Mouse (Mus musculus): Measurements from ENCODE around the gene Rsph9. TPM values are rescaled to one million over a fixed set of nuclear protein-coding genes. Genes with fewer than 3 reads are reported as not detected.

Gene Rsph9
- total and polyA plus RNA-seq, 3 experiments, result 1.0 to 2.4 (median 1.4) TPM

DNA sequence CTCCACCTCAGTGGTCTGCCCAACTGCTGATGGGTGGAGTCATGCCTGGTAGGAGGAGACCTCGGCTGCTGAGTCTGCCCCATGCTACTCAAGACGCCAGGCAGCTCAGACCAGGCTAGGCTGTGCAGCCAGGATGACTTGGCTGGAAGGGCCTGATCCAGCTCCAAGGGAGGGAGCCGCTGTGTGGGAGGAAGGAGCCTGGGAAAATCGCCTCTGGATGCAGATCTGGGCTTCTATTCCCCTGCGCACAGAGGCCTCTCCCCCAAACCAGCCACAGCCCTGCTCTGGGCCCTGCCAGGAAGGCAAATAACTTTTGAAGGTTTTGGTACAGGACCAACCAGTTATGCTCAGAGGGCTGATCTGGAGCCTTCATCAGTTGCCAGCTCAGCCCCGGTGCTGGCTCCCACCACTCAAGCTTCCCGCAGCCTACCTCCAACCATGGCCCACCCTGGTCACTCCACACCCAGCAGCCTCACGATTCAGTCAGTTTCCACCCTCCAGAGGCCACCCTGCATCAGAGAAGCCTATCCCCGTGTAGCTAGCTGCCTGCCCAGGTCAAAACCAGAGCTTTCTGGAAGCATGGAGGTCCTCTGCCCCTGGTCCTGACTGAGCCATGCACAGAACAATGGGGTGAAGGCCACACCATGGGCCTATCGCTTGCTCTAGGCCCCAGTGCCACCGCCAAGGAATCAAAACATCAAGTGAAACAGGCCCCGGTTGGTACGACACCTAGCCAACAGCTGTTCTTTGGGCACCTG, 14.1 kb downstream of the Rsph9 start:
- H3K27ac ChIP-seq, result peak overlapping the region; percentile 49
- H3K4me3 ChIP-seq, result no peak overlapping the region
- H3K9ac ChIP-seq (ENCODE audit: low read depth, low read length), result no peak overlapping the region
- H3K4me1 ChIP-seq (ENCODE audit: control insufficient read depth, insufficient read depth, low read length), result peaks cover 3% of the 10 kb centered on the region; the same call in 1 of the 2 replicates
- peak; percentile 66 to 82 for DNase-seq
- intact Hi-C loops (cut with DNase I), result loop anchor here (5.0 to 10.0 kb wide), 2 partner anchors 173 to 285 kb away; no protein-coding TSS in a partner anchor
- no peaks in the 10 kb centered on the region for H3K36me3 ChIP-seq (ENCODE audit: control insufficient read depth, insufficient read depth, low read length)
- TF ChIP-seq CTCF (IDR thresholded peaks at IDR 0.05) (no peak), POLR2A (IDR thresholded peaks at IDR 0.05; ENCODE audit: insufficient read depth, low read depth, low read length) (no peak), EP300 (IDR thresholded peaks at IDR 0.05; ENCODE audit: insufficient read depth, low read depth, low read length) (no peak)
- H3K79me2 ChIP-seq (replicated peaks; ENCODE audit: control insufficient read depth, insufficient read depth, low read length), result no peaks in the 10 kb centered on the region
- no peaks in the 10 kb centered on the region for H3K27me3 ChIP-seq (ENCODE audit: control insufficient read depth, insufficient read depth, low read length)
- 62% methylated on average over 13 of the region's 13 CpGs for WGBS

DNA sequence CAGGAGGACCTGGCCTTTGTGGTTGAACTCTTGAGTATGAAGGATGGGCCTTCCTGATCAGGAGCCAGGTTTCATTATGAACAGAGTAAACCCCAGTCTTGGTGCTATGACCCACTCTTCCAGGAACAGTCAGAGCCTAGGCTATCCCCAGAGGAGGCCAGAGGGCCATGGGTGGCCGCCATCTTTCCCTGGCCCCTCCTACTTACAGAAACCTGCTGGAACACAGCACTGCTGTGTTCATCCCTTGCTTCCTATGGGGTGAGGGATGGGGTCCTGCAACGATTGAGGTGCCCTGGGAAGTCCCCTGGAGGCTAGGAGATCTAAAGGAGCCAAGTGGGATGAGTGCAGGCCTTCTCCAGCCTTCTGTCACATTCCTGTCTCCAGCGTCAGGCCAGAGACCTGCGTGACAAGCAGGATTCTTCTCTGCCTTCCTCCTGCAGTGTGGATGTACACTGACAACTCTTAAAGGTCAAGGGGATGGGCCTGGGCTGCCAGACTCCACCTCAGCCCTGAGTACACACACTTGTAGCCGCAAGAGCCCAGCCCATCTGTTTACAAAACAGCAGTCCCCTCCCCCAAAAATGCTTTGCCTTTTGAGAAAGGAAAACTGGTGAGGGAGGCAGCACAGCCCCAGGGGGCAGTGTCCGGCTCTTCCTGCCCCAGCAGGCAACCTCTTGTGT, 16.1 kb downstream of the Rsph9 start:
- peak in 1 of 2 experiments; percentile 18 for DNase-seq
- Histone ChIP-seq H3K9ac (ENCODE audit: low read depth, low read length) (no peak overlapping the region), H3K4me3 (no peak overlapping the region), H3K36me3 (ENCODE audit: control insufficient read depth, insufficient read depth, low read length) (no peaks in the 10 kb centered on the region), H3K79me2 (replicated peaks; ENCODE audit: control insufficient read depth, insufficient read depth, low read length) (no peaks in the 10 kb centered on the region), H3K27ac (no peak overlapping the region), H3K27me3 (ENCODE audit: control insufficient read depth, insufficient read depth, low read length) (no peaks in the 10 kb centered on the region), H3K4me1 (ENCODE audit: control insufficient read depth, insufficient read depth, low read length) (peaks cover 5% of the 10 kb centered on the region)
- WGBS, result 80% methylated on average over 6 of the region's 6 CpGs
- intact Hi-C loops (cut with DNase I), result no loop called here
- TF ChIP-seq POLR2A (IDR thresholded peaks at IDR 0.05; ENCODE audit: insufficient read depth, low read depth, low read length), result no peak
- no peak for TF ChIP-seq EP300 (IDR thresholded peaks at IDR 0.05; ENCODE audit: insufficient read depth, low read depth, low read length)
- TF ChIP-seq CTCF (IDR thresholded peaks at IDR 0.05), result no peak

DNA sequence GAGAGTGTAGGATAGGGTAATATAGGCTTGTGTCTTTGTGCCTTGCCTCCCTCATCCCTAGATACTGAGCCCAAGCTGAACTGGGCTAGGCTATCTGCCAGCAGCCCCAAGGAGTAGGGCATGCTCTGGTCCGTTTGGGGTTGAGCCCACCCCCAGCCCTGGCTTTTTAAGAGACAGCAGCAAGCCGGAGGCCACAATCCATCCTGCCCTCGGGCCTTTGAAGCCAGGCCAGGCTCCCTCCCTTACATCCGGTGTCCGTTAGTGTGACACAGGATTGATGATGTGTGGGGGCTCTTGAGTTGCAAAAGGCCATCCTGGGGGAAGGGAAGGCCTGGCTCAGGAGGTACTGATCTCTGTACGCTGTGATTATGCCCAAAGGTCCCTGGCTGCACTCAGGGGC, 17.4 kb downstream of the Rsph9 start:
- intact Hi-C loops (cut with DNase I), result no loop called here
- H3K27me3 ChIP-seq (ENCODE audit: control insufficient read depth, insufficient read depth, low read length), result no peaks in the 10 kb centered on the region
- WGBS, result 74% methylated on average over 6 of the region's 6 CpGs
- DNase-seq, result no peak
- H3K4me3 ChIP-seq, result no peak overlapping the region
- TF ChIP-seq CTCF (IDR thresholded peaks at IDR 0.05) (no peak), EP300 (IDR thresholded peaks at IDR 0.05; ENCODE audit: insufficient read depth, low read depth, low read length) (no peak), POLR2A (IDR thresholded peaks at IDR 0.05; ENCODE audit: insufficient read depth, low read depth, low read length) (no peak)
- H3K4me1 ChIP-seq (ENCODE audit: control insufficient read depth, insufficient read depth, low read length), result peaks cover 5% of the 10 kb centered on the region
- no peaks in the 10 kb centered on the region for H3K36me3 ChIP-seq (ENCODE audit: control insufficient read depth, insufficient read depth, low read length)
- no peaks in the 10 kb centered on the region for H3K79me2 ChIP-seq (replicated peaks; ENCODE audit: control insufficient read depth, insufficient read depth, low read length)
- H3K9ac ChIP-seq (ENCODE audit: low read depth, low read length), result no peak overlapping the region
- no peak overlapping the region; the same call in 1 of the 2 replicates for H3K27ac ChIP-seq

DNA sequence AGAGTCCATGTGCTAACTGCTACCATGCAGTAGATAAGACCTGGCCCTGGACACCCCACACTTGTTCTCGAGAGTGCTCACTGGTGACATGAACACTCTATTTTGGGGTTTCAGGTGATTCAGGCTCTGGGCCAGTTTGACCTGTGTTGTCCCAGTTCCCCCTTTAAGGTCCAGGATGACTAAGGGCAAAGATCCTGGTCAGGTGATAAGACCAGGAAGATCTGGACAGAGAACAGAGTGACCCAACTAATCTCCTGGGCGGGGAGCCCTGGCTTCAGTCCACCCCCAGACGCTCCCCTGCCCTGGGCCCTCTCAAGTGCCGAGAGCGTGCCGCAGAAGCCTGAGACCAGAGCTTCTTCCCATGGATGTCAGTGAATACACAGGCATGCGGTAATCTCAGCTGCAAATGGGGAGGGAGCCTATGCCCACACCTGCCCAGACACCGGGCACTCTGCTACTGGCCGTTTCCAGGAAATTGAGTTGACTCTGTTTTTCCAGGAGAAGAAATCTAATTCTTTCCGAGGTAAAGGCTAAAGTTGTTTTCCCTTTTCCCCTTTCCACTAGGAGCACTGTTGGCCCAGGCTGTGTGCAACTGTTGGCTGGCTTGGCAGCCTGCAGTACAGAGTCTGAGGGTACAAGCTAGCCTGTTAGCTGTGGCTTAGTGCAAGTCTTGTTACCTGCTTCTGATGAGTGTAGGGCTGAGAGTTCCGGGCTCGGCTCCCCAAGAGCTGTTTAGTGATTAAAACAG, 19.9 kb downstream of the Rsph9 start:
- no peaks in the 10 kb centered on the region for H3K36me3 ChIP-seq (ENCODE audit: control insufficient read depth, insufficient read depth, low read length)
- no peaks in the 10 kb centered on the region for H3K27me3 ChIP-seq (ENCODE audit: control insufficient read depth, insufficient read depth, low read length)
- H3K4me3 ChIP-seq, result peak overlapping the region; percentile 27
- peaks cover 4% of the 10 kb centered on the region for H3K4me1 ChIP-seq (ENCODE audit: control insufficient read depth, insufficient read depth, low read length)
- DNase-seq, result peak; percentile 57 to 79
- H3K27ac ChIP-seq, result peak overlapping the region; percentile 89
- 50% methylated on average over 12 of the region's 12 CpGs for WGBS
- no peaks in the 10 kb centered on the region for H3K79me2 ChIP-seq (replicated peaks; ENCODE audit: control insufficient read depth, insufficient read depth, low read length)
- peak; percentile 29; the same call in 1 of the 2 replicates for TF ChIP-seq CTCF (IDR thresholded peaks at IDR 0.05)
- no peak for TF ChIP-seq POLR2A (IDR thresholded peaks at IDR 0.05; ENCODE audit: insufficient read depth, low read depth, low read length)
- TF ChIP-seq EP300 (IDR thresholded peaks at IDR 0.05; ENCODE audit: insufficient read depth, low read depth, low read length), result peak; percentile 98
- H3K9ac ChIP-seq (ENCODE audit: low read depth, low read length), result peak overlapping the region; percentile 16; the same call in 1 of the 2 replicates
- intact Hi-C loops (cut with DNase I), result loop anchor here (5.0 kb wide), 1 partner anchor 312 kb away; no protein-coding TSS in a partner anchor

DNA sequence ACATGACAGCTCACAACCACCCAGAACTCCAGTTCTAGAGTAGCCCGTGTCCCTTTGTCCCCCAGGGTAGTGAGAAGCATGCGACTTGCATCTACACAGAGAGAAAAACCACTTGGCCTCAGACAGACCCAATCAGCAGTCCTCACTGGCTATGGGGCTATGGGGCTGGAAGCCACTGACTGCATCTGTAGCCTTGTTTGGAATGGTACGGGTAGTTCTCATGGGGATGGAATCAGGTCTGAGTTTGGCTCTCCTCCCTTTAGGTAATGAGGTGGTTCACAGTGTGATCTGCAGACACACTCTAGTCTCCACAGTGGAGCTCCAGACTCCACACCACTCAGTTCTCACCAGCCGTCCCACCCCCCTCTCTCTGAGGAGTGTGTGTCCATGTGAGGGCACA, 20.7 kb downstream of the Rsph9 start:
- no peak for TF ChIP-seq CTCF (IDR thresholded peaks at IDR 0.05)
- no peak for TF ChIP-seq EP300 (IDR thresholded peaks at IDR 0.05; ENCODE audit: insufficient read depth, low read depth, low read length)
- TF ChIP-seq POLR2A (IDR thresholded peaks at IDR 0.05; ENCODE audit: insufficient read depth, low read depth, low read length), result no peak
- no peaks in the 10 kb centered on the region; the same call in 1 of the 2 replicates for H3K36me3 ChIP-seq (ENCODE audit: control insufficient read depth, insufficient read depth, low read length)
- peak in 1 of 2 experiments; percentile 24 for DNase-seq
- peaks cover 4% of the 10 kb centered on the region for H3K4me1 ChIP-seq (ENCODE audit: control insufficient read depth, insufficient read depth, low read length)
- H3K9ac ChIP-seq (ENCODE audit: low read depth, low read length), result no peak overlapping the region
- no peak overlapping the region for H3K4me3 ChIP-seq
- H3K79me2 ChIP-seq (replicated peaks; ENCODE audit: control insufficient read depth, insufficient read depth, low read length), result no peaks in the 10 kb centered on the region
- intact Hi-C loops (cut with DNase I), result loop anchor here (5.0 kb wide), 1 partner anchor 311 kb away; no protein-coding TSS in a partner anchor
- H3K27me3 ChIP-seq (ENCODE audit: control insufficient read depth, insufficient read depth, low read length), result no peaks in the 10 kb centered on the region
- WGBS, result 86% methylated on average over 4 of the region's 4 CpGs
- H3K27ac ChIP-seq, result peak overlapping the region; percentile 89

Measured in heart, adult 2 months (tissue).